Mouse (Mus musculus) liver, adult 2 months (tissue): ENCODE data around the gene Cldn3. TPM values are rescaled to one million over a fixed set of nuclear protein-coding genes. Genes with fewer than 3 reads are reported as not detected.

Source experiments
- DNase-seq: peaks from one replicate; pipeline ENCODE4 v3.0.0-alpha.2; 2011; ENCODE audit warnings: low read depth, low spot score; ENCODE audit errors: extremely low read depth
- H3K27ac ChIP-seq: fragments of 200-500 bp; replicated peaks from 2 replicates; pipeline ENCODE4 v1.5.1; 2012; ENCODE audit warnings: low read depth, mild to moderate bottlenecking, control low read depth, inconsistent platforms, low read length; ENCODE audit not compliant: insufficient read depth
- H3K27me3 ChIP-seq: fragments of 200-500 bp; 2 replicates; pipeline ENCODE4 v1.6.1; 2012; ENCODE audit warnings: mild to moderate bottlenecking, moderate library complexity, low read length, inconsistent platforms; ENCODE audit not compliant: control insufficient read depth, insufficient read depth
- H3K36me3 ChIP-seq: fragments of 200-500 bp; 2 replicates; pipeline ENCODE4 v1.6.1; 2012; ENCODE audit warnings: low read length, inconsistent platforms; ENCODE audit not compliant: control insufficient read depth, insufficient read depth
- H3K4me1 ChIP-seq: fragments of 200-500 bp; 2 replicates; pipeline ENCODE4 v1.6.1; 2011; ENCODE audit warnings: low read length; ENCODE audit not compliant: control insufficient read depth, insufficient read depth
- H3K4me3 ChIP-seq: fragments of 200-500 bp; 2 replicates; pipeline ENCODE4 v1.5.1; 2011; ENCODE audit warnings: low read depth, mild to moderate bottlenecking, control low read depth, low read length, moderate library complexity; ENCODE audit not compliant: insufficient read depth
- H3K79me2 ChIP-seq: fragments of 200-500 bp; 2 replicates; pipeline ENCODE4 v1.6.1; 2012; ENCODE audit warnings: inconsistent platforms, mild to moderate bottlenecking, low read length, moderate library complexity; ENCODE audit not compliant: control insufficient read depth, insufficient read depth
- H3K9ac ChIP-seq: fragments of 200-500 bp; 2 replicates; pipeline ENCODE4 v1.6.1; 2012; ENCODE audit warnings: low read depth, mild to moderate bottlenecking, control low read depth, inconsistent platforms, low read length
- CTCF ChIP-seq: fragments of 200-500 bp; IDR thresholded peaks from 2 replicates; pipeline ENCODE4 v1.5.1; 2011; ENCODE audit warnings: low read depth, low read length, control low read depth
- POLR2A ChIP-seq: fragments of 200-500 bp; IDR thresholded peaks from 2 replicates; pipeline ENCODE4 v1.6.1; 2011; ENCODE audit warnings: low read length, control low read depth; ENCODE audit not compliant: insufficient read depth; ENCODE audit errors: extremely low read depth
- WGBS: fragments of 180-500 bp; shearing (Covaris S2); methylation state at CpG from one replicate; pipeline ENCODE4 v1.1.7; 2018; 5-methylcytosine and 5-hydroxymethylcytosine counted together
- polyA plus RNA-seq: library from polyadenylated mRNA; depleted of rRNA; stranded (reverse); fragments of >200 nt; gene quantifications from 2 replicates; pipeline ENCODE4 v1.2.3, GENCODE M21; 2012
- total RNA-seq: library from RNA; depleted of rRNA; stranded (reverse); fragments of >200 nt; gene quantifications from 2 replicates; pipeline ENCODE4 v1.2.3, GENCODE M21; 2014

The Cldn3 gene
- total and polyA plus RNA-seq, 2 experiments: 49.9 to 291 TPM

GRCm38 (mm10) chr5:135024665-135025224 lies 38.7 kb downstream of the Cldn3 start:
- DNase-seq: no peak
- Histone ChIP-seq H3K27me3 (peaks cover 5% of the 10 kb centered on the region; the same call in 1 of the 2 replicates), H3K36me3 (no peaks in the 10 kb centered on the region), H3K79me2 (no peaks in the 10 kb centered on the region), H3K4me1 (peaks cover 9% of the 10 kb centered on the region; the same call in 1 of the 2 replicates), H3K27ac (no peak overlapping the region), H3K9ac (no peak overlapping the region), H3K4me3 (no peak overlapping the region)
- WGBS: 65% methylated on average over 11 of the region's 11 CpGs
- TF ChIP-seq CTCF (no peak), POLR2A (no peak)

DNA sequence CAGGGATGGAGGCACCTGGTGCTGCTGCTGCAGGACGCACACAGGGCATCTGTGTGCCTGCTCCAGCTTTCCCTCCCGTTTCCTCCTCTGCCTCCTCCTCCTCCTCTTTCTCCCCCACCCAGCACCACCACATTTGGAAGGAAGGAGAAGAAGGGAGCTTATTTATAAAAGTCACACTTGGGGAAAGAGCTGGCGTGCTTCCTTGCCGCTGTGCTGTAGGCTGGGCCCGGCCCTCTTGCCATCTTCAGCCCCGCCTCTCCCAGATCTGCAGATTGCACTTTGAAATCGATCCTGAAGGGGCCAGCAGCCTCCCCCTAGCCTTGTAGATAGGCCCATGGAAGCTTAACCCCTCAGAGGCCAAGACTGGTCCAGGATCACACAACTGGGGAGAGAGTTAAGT lies 39.9 kb downstream of the Cldn3 start:
- DNase-seq: no peak
- no peaks in the 10 kb centered on the region for H3K36me3 ChIP-seq
- no peak overlapping the region for H3K27ac ChIP-seq
- TF ChIP-seq CTCF (no peak), POLR2A (no peak)
- WGBS: 71% methylated on average over 7 of the region's 7 CpGs
- H3K4me3 ChIP-seq: no peak overlapping the region
- H3K79me2 ChIP-seq: no peaks in the 10 kb centered on the region
- H3K4me1 ChIP-seq: peaks cover 9% of the 10 kb centered on the region; the same call in 1 of the 2 replicates
- H3K27me3 ChIP-seq: peaks cover 5% of the 10 kb centered on the region; the same call in 1 of the 2 replicates
- no peak overlapping the region for H3K9ac ChIP-seq

GRCm38 (mm10) chr5:135029007-135029854 lies 43.2 kb downstream of the Cldn3 start:
- no peak overlapping the region for H3K27ac ChIP-seq
- H3K79me2 ChIP-seq: no peaks in the 10 kb centered on the region
- peaks cover 18% of the 10 kb centered on the region for H3K4me1 ChIP-seq
- WGBS: 4% methylated on average over 18 of the region's 18 CpGs
- TF ChIP-seq POLR2A (no peak), CTCF (no peak)
- DNase-seq: no peak
- no peaks in the 10 kb centered on the region for H3K27me3 ChIP-seq
- H3K4me3 ChIP-seq: no peak overlapping the region
- H3K9ac ChIP-seq: no peak overlapping the region
- no peaks in the 10 kb centered on the region for H3K36me3 ChIP-seq

- peak; percentile 91 for DNase-seq
- TF ChIP-seq POLR2A (no peak), CTCF (no peak)
- WGBS: 16% methylated on average over 5 of the region's 5 CpGs
- Histone ChIP-seq H3K27me3 (no peaks in the 10 kb centered on the region), H3K79me2 (no peaks in the 10 kb centered on the region), H3K9ac (no peak overlapping the region), H3K36me3 (no peaks in the 10 kb centered on the region), H3K27ac (no peak overlapping the region), H3K4me1 (peaks cover 29% of the 10 kb centered on the region), H3K4me3 (no peak overlapping the region)
These were observed 46.6 kb downstream of the Cldn3 start for GRCm38 (mm10) chr5:135032581-135032980.

DNA sequence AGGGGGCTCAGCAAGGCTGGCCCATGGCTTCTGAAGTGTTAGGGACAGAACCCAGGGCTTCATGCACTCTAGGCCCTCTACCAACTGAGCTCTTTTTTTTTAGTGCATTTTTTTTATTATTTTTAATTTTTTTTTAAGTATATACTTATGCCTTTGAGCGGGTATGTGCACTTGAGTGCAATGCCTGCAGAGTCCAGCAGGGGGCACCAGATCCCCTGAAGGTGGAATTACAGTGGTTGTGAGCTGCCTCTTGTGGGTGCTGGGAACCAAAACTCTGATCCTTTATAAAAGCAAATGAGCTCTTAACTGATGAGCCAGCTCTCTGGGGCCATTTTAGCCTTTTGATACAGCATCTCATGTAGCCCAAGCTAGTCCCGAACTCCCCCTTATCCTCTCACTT lies 48.6 kb downstream of the Cldn3 start:
- no peak overlapping the region for H3K27ac ChIP-seq
- no peak for DNase-seq
- H3K27me3 ChIP-seq: no peaks in the 10 kb centered on the region
- TF ChIP-seq CTCF (peak; percentile 34; the same call in 1 of the 2 replicates), POLR2A (no peak)
- 98% methylated on average over 2 of the region's 2 CpGs for WGBS
- H3K79me2 ChIP-seq: no peaks in the 10 kb centered on the region
- peaks cover 21% of the 10 kb centered on the region for H3K4me1 ChIP-seq
- H3K9ac ChIP-seq: no peak overlapping the region
- no peaks in the 10 kb centered on the region for H3K36me3 ChIP-seq
- H3K4me3 ChIP-seq: no peak overlapping the region
